In the genomic region with DNA sequence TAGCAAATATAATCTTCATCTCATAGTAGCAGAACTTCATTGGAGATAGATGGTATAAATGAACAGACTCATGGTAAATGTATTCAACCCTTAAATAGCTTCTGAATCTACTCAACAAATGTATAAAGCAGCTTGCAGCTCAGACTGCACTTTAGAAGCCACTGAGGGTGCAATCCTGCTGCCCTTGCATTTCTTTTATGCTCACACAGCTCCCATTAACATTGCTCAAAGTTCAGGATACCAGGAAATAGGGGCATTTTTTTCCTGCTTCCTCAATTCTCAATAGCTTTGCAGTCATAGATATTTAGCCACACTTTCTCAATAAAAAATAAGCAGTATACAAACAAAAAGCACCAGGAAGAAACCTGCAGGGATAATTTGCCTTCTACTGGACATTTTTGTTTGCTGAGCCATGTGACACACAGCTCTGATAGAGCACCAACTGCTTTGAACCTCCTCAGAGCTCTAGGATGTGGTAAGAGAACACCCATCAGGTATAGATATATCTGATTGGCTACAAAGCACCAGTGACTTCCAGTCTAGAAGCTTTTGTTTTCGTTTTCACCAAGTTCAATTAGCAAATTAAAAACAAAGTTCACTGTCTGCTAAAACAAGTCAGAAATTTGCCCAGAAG, we compare ENCODE assay signal across 21 mouse cellular contexts.
DNase-seq lines count a peak whose midpoint lies in the region; ATAC-seq and TF ChIP-seq lines count a peak whose summit lies in the region.
"Had no signal": no experiment of that assay in that cellular context is flagged by ENCODE, and none has a peak within 500 bp of the region (broad histone marks: within the 10 kb centered on the region; RNA-seq: fewer than 3 reads in every experiment).

No protein-coding gene starts in this region.

- H3K27me3 ChIP-seq in intestine, embryonic 15.5 days (replicated peaks) = no peaks in the 10 kb centered on the region
- no peaks in the 10 kb centered on the region for H3K27me3 ChIP-seq in intestine, embryonic 16.5 days (replicated peaks; ENCODE audit: control insufficient read depth, insufficient read depth, low read length)
- no peaks in the 10 kb centered on the region for H3K27me3 ChIP-seq in intestine, postnatal 0 days (replicated peaks; ENCODE audit: control insufficient read depth, insufficient read depth, low read length)
- no peaks in the 10 kb centered on the region for H3K27me3 ChIP-seq in forebrain, embryonic 11.5 days (ENCODE audit: control insufficient read depth, insufficient read depth, low read length)
- H3K27me3 ChIP-seq: CH12.LX, Patski had no signal

- no peak overlapping the region for H3K4me2 ChIP-seq in intestine, embryonic 15.5 days (replicated peaks)
- H3K4me2 ChIP-seq in intestine, embryonic 16.5 days (ENCODE audit: low read depth, low read length) = no peak overlapping the region
- no peak overlapping the region for H3K4me2 ChIP-seq in intestine, postnatal 0 days (replicated peaks; ENCODE audit: low read depth)
- H3K4me2 ChIP-seq in forebrain, embryonic 11.5 days (ENCODE audit: low read depth, low read length, severe bottlenecking) = no peak overlapping the region

- H3K9ac ChIP-seq in intestine, embryonic 15.5 days = no peak overlapping the region
- no peak overlapping the region for H3K9ac ChIP-seq in intestine, embryonic 16.5 days (ENCODE audit: low read depth, low read length)
- H3K9ac ChIP-seq in intestine, postnatal 0 days (ENCODE audit: low read depth, low read length) = no peak overlapping the region
- no peak overlapping the region for H3K9ac ChIP-seq in forebrain, embryonic 11.5 days (ENCODE audit: low read length)

- no peak for DNase-seq in natural killer cell, adult 2 months (ENCODE audit: low spot score in 2 of 2)
- DNase-seq in thymus, postnatal 14 days = no peak
- no peak for DNase-seq in forebrain, embryonic 11.5 days (ENCODE audit: low spot score)
- DNase-seq: adrenal gland, adult 2 months; adrenal gland, adult 8-10 months; adrenal gland, postnatal 10 days; adrenal gland, postnatal 14 days; adrenal gland, postnatal 25 days; adrenal gland, postnatal 36 days; B cell, adult 2 months; cerebellum, adult 11 months; cerebellum, adult 11-12 months; cerebellum, adult 18-20 months had no signal

- WGBS in intestine, embryonic 15.5 days = 48% methylated on average over 1 of the region's 1 CpGs
- 47% methylated on average over 1 of the region's 1 CpGs for WGBS in intestine, embryonic 16.5 days
- WGBS in intestine, postnatal 0 days = 36% methylated on average over 1 of the region's 1 CpGs
- 55% methylated on average over 1 of the region's 1 CpGs for WGBS in forebrain, embryonic 11.5 days

- no peaks in the 10 kb centered on the region for H3K36me3 ChIP-seq in intestine, embryonic 15.5 days
- H3K36me3 ChIP-seq in intestine, embryonic 16.5 days (ENCODE audit: control insufficient read depth, insufficient read depth, low read length) = no peaks in the 10 kb centered on the region
- no peaks in the 10 kb centered on the region for H3K36me3 ChIP-seq in intestine, postnatal 0 days (ENCODE audit: control insufficient read depth, insufficient read depth)
- H3K36me3 ChIP-seq in forebrain, embryonic 11.5 days (ENCODE audit: control insufficient read depth, insufficient read depth, low read length) = no peaks in the 10 kb centered on the region
- H3K36me3 ChIP-seq: G1E had no signal

- TF ChIP-seq CTCF in intestine, postnatal 0 days (IDR thresholded peaks at IDR 0.05; ENCODE audit: low read depth) = no peak

- ATAC-seq in intestine, embryonic 15.5 days = peak; percentile 86
- ATAC-seq in intestine, embryonic 16.5 days = peak; percentile 89
- peak; percentile 95 for ATAC-seq in intestine, postnatal 0 days
- no peak for ATAC-seq in forebrain, embryonic 11.5 days (replicated peaks; ENCODE audit: low FRiP score)
- ATAC-seq: activated CD4-positive, CD25-positive, alpha-beta regulatory T cell, adult 4 months; CD4-positive, CD25-positive, alpha-beta regulatory T cell, adult 4 months; Patski had no signal

- no peaks in the 10 kb centered on the region for H3K4me1 ChIP-seq in intestine, embryonic 15.5 days (replicated peaks)
- no peaks in the 10 kb centered on the region for H3K4me1 ChIP-seq in intestine, embryonic 16.5 days (ENCODE audit: control insufficient read depth, insufficient read depth, low read length)
- H3K4me1 ChIP-seq in intestine, postnatal 0 days (replicated peaks; ENCODE audit: control insufficient read depth, insufficient read depth, low read length) = no peaks in the 10 kb centered on the region
- no peaks in the 10 kb centered on the region for H3K4me1 ChIP-seq in forebrain, embryonic 11.5 days (replicated peaks; ENCODE audit: control insufficient read depth, insufficient read depth, low read length)

- H3K4me3 ChIP-seq in intestine, embryonic 15.5 days (replicated peaks) = no peak overlapping the region
- H3K4me3 ChIP-seq in intestine, embryonic 16.5 days (ENCODE audit: low read length) = no peak overlapping the region
- no peak overlapping the region for H3K4me3 ChIP-seq in intestine, postnatal 0 days (ENCODE audit: low read depth, low read length)
- H3K4me3 ChIP-seq in forebrain, embryonic 11.5 days (ENCODE audit: low read depth, low read length) = no peak overlapping the region

- no peaks in the 10 kb centered on the region for H3K9me3 ChIP-seq in intestine, embryonic 15.5 days
- H3K9me3 ChIP-seq in intestine, embryonic 16.5 days (ENCODE audit: control insufficient read depth, low read length) = no peaks in the 10 kb centered on the region
- H3K9me3 ChIP-seq in intestine, postnatal 0 days (ENCODE audit: control insufficient read depth) = no peaks in the 10 kb centered on the region
- H3K9me3 ChIP-seq in forebrain, embryonic 11.5 days (ENCODE audit: control insufficient read depth, low read length) = no peaks in the 10 kb centered on the region

- H3K27ac ChIP-seq in intestine, embryonic 15.5 days = no peak overlapping the region
- peak overlapping the region; percentile 33; the same call in 1 of the 2 replicates for H3K27ac ChIP-seq in intestine, embryonic 16.5 days (ENCODE audit: low read length)
- no peak overlapping the region for H3K27ac ChIP-seq in intestine, postnatal 0 days (ENCODE audit: low read depth, low read length)
- H3K27ac ChIP-seq in forebrain, embryonic 11.5 days (ENCODE audit: low read depth, low read length) = no peak overlapping the region
